Mouse (Mus musculus) heart, postnatal 0 days (tissue): ENCODE measurements around the gene Pank4.

Experiments
- CTCF ChIP-seq: IDR thresholded peaks from 2 replicates; pipeline ENCODE4 v1.5.1; 2016; ENCODE audit warnings: antibody characterized with exemption, control low read depth, low read depth
- EP300 ChIP-seq: IDR thresholded peaks from 2 replicates; pipeline ENCODE4 v1.6.1; 2016; ENCODE audit warnings: antibody characterized with exemption, low read depth

DNA sequence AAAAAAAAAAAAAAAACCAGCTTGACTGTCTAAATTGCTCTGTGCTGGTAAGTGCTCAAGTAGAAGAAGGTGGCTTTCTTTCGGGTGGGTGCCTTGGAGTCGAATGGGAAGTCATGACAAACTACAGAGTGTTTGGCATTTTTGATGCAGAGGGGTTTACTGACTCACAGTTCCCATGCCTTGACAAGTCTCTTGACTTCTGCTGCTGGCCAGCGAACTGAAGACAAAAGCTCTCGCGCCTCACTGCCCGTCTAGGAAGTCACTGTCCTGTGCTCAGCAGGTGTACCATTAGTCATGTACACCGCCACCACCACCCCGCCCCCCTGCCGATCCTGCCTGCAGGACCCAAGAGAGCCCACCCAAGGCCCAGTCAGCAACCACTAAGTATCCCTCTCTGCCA, 7.3 kb upstream of the Pank4 start:
- TF ChIP-seq CTCF: no peak
- no peak for TF ChIP-seq EP300
